ENCODE assay signal across 15 mouse cellular contexts in the genomic region with DNA sequence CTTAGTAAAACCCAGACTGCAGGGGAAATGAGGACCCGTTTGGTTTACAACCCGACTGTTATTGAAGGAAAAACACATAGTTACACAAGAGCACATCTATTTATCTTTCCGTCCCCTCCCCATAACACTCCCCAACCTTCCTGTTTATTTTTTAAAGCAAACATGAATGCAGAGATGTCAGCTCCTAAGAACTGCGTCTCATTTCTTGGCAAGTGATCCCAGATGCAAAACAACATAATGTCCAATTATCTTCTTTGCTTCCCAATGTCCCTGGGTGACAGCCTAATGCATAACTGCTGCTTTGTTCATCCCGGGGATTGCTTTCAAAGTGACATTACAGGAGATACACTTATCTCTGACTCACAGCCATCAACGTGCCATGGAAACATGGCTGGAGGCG. TPM values are rescaled to one million over a fixed set of nuclear protein-coding genes. Genes with fewer than 3 reads are reported as not detected.
DNase-seq lines count a peak whose midpoint lies in the region; ATAC-seq and TF ChIP-seq lines count a peak whose summit lies in the region.
"Had no signal": no experiment of that assay in that cellular context is flagged by ENCODE, and none has a peak within 500 bp of the region (broad histone marks: within the 10 kb centered on the region; RNA-seq: fewer than 3 reads in every experiment).

No protein-coding gene starts in this region.

- H3K9ac ChIP-seq in heart, embryonic 16.5 days (ENCODE audit: low read length) = no peak overlapping the region
- H3K9ac ChIP-seq in midbrain, embryonic 13.5 days (replicated peaks) = no peak overlapping the region
- H3K9ac ChIP-seq in midbrain, postnatal 0 days (replicated peaks; ENCODE audit: low read length, poor library complexity, severe bottlenecking) = no peak overlapping the region
- H3K9ac ChIP-seq: neural tube, embryonic 13.5 days had no signal

- H3K4me1 ChIP-seq in heart, embryonic 16.5 days (ENCODE audit: control insufficient read depth, insufficient read depth, low read length) = no peaks in the 10 kb centered on the region
- no peaks in the 10 kb centered on the region for H3K4me1 ChIP-seq in midbrain, embryonic 13.5 days (replicated peaks)
- H3K4me1 ChIP-seq in midbrain, postnatal 0 days (ENCODE audit: insufficient read depth, low read length) = no peaks in the 10 kb centered on the region
- 0 out of 2 replicates have a peak, but pooled peaks cover 2% of the 10 kb centered on the region for H3K4me1 ChIP-seq in cortical plate, adult 2 months (ENCODE audit: control insufficient read depth, insufficient read depth, low read length)
- H3K4me1 ChIP-seq: neural tube, embryonic 13.5 days had no signal

- peaks cover 8% of the 10 kb centered on the region; the same call in 1 of the 2 replicates for H3K36me3 ChIP-seq in heart, embryonic 16.5 days (ENCODE audit: control insufficient read depth, insufficient read depth)
- H3K36me3 ChIP-seq in midbrain, embryonic 13.5 days = peaks cover 30% of the 10 kb centered on the region
- H3K36me3 ChIP-seq in midbrain, postnatal 0 days (ENCODE audit: insufficient read depth, low read length) = peaks cover 12% of the 10 kb centered on the region; the same call in 1 of the 2 replicates

- H3K27me3 ChIP-seq in heart, embryonic 16.5 days (ENCODE audit: control insufficient read depth, insufficient read depth, low read length) = no peaks in the 10 kb centered on the region
- H3K27me3 ChIP-seq in midbrain, embryonic 13.5 days = no peaks in the 10 kb centered on the region
- H3K27me3 ChIP-seq in midbrain, postnatal 0 days (ENCODE audit: insufficient read depth, low read length) = no peaks in the 10 kb centered on the region
- H3K27me3 ChIP-seq: neural tube, embryonic 13.5 days had no signal

- no peak for TF ChIP-seq POLR2A in cortical plate, adult 2 months (IDR thresholded peaks at IDR 0.05; ENCODE audit: extremely low read depth, insufficient read depth, low read length)

- WGBS in heart, embryonic 16.5 days = 53% methylated on average over 7 of the region's 7 CpGs
- WGBS in midbrain, embryonic 13.5 days = 80% methylated on average over 7 of the region's 7 CpGs
- 65% methylated on average over 7 of the region's 7 CpGs for WGBS in midbrain, postnatal 0 days

- TF ChIP-seq CTCF in midbrain, postnatal 0 days (IDR thresholded peaks at IDR 0.05) = no peak
- no peak for TF ChIP-seq CTCF in cortical plate, adult 2 months (IDR thresholded peaks at IDR 0.05; ENCODE audit: extremely low read depth, insufficient read depth, low read length)

- no peak for ATAC-seq in heart, embryonic 16.5 days (replicated peaks; ENCODE audit: extremely low read depth, insufficient read depth, low FRiP score)
- no peak for ATAC-seq in midbrain, embryonic 13.5 days
- ATAC-seq in midbrain, postnatal 0 days (ENCODE audit: low FRiP score) = no peak
- ATAC-seq: hindbrain, embryonic 16.5 days had no signal

- 0 out of 2 replicates have a peak overlapping the region, but pooled peaks have one; percentile 19 for H3K27ac ChIP-seq in heart, embryonic 16.5 days (ENCODE audit: low read length)
- peak overlapping the region; percentile 37; the same call in 1 of the 2 replicates for H3K27ac ChIP-seq in midbrain, embryonic 13.5 days
- no peak overlapping the region for H3K27ac ChIP-seq in midbrain, postnatal 0 days (ENCODE audit: low read depth, low read length)
- H3K27ac ChIP-seq in cortical plate, adult 2 months (ENCODE audit: insufficient read depth, low read length) = 0 out of 2 replicates have a peak overlapping the region, but pooled peaks have one; percentile 6
- H3K27ac ChIP-seq: neural tube, embryonic 13.5 days had no signal

- H3K4me3 ChIP-seq in heart, embryonic 16.5 days (ENCODE audit: low read length) = no peak overlapping the region
- no peak overlapping the region for H3K4me3 ChIP-seq in midbrain, embryonic 13.5 days (replicated peaks)
- H3K4me3 ChIP-seq in midbrain, postnatal 0 days (ENCODE audit: low read depth, low read length) = no peak overlapping the region
- H3K4me3 ChIP-seq in cortical plate, adult 2 months (ENCODE audit: insufficient read depth, low read length) = no peak overlapping the region
- H3K4me3 ChIP-seq: neural tube, embryonic 13.5 days had no signal

- no peaks in the 10 kb centered on the region for H3K9me3 ChIP-seq in heart, embryonic 16.5 days (replicated peaks; ENCODE audit: control insufficient read depth, low read length)
- H3K9me3 ChIP-seq in midbrain, embryonic 13.5 days = no peaks in the 10 kb centered on the region
- H3K9me3 ChIP-seq in midbrain, postnatal 0 days (ENCODE audit: low read length) = no peaks in the 10 kb centered on the region
- H3K9me3 ChIP-seq: neural tube, embryonic 13.5 days had no signal

- no peak for DNase-seq in heart, adult 8-10 months (ENCODE audit: low spot score)
- DNase-seq in midbrain, postnatal 0 days (ENCODE audit: low spot score) = no peak
- DNase-seq in lung, postnatal 10 days = peak; percentile 65
- DNase-seq in retina, postnatal 1 day = no peak
- no peak for DNase-seq in left cerebral cortex, adult 11 months (ENCODE audit: low spot score)
- DNase-seq: cerebellum, adult 9-11 months; gastrocnemius, postnatal 14 days; heart, postnatal 14 days; kidney, adult 2 months; kidney, postnatal 25 days had no signal

- H3K4me2 ChIP-seq in heart, embryonic 16.5 days (ENCODE audit: low read depth, low read length) = no peak overlapping the region
- H3K4me2 ChIP-seq in midbrain, embryonic 13.5 days (replicated peaks) = no peak overlapping the region
- no peak overlapping the region for H3K4me2 ChIP-seq in midbrain, postnatal 0 days (ENCODE audit: low read depth, low read length, poor library complexity, severe bottlenecking)
- H3K4me2 ChIP-seq: neural tube, embryonic 13.5 days had no signal

RNA-seq across cellular contexts. Expression of a gene that starts 30.7 kb away (rescaled TPM):
- 4.2 and 4.6 TPM in 2 replicates for polyA plus RNA-seq in heart, embryonic 16.5 days (2015; fragmentation: Nextera tagmentation; extraction: Ambion mirVana)
- 1 to 10 TPM; 6.5 to 7.4 (median 7.0) TPM for total RNA-seq in heart, adult 8-10 months (2022)
- 6.7 TPM in 2 replicates for polyA plus RNA-seq in midbrain, embryonic 13.5 days (2015; fragmentation: Nextera tagmentation; extraction: Ambion mirVana)
- 11.6 and 17.1 TPM in 2 replicates for total RNA-seq in midbrain, postnatal 0 days (2014; rRNA removed)
- 5.6 and 6.6 TPM in 2 replicates for polyA plus RNA-seq in midbrain, postnatal 0 days (2015; fragmentation: Nextera tagmentation; extraction: Ambion mirVana)
- polyA plus RNA-seq in cortical plate, adult 2 months (2012; rRNA removed) = 14.6 and 15.2 TPM in 2 replicates

RNA-seq across cellular contexts. Expression of a gene that starts 44.7 kb away (rescaled TPM):
- 19.7 and 20.8 TPM in 2 replicates for polyA plus RNA-seq in heart, embryonic 16.5 days (2015; fragmentation: Nextera tagmentation; extraction: Ambion mirVana)
- 10 to 100 TPM; 52.7 to 71.3 (median 59.2) TPM for total RNA-seq in heart, adult 8-10 months (2022)
- 62.4 and 80.7 TPM in 2 replicates for polyA plus RNA-seq in midbrain, embryonic 13.5 days (2015; fragmentation: Nextera tagmentation; extraction: Ambion mirVana)
- total RNA-seq in midbrain, postnatal 0 days (2014; rRNA removed) = 229 and 234 TPM in 2 replicates
- polyA plus RNA-seq in midbrain, postnatal 0 days (2015; fragmentation: Nextera tagmentation; extraction: Ambion mirVana) = 87.8 and 96.5 TPM in 2 replicates
- polyA plus RNA-seq in cortical plate, adult 2 months (2012; rRNA removed) = 165 and 166 TPM in 2 replicates
